9 mouse cellular contexts compared by ENCODE assay signal in the genomic region with DNA sequence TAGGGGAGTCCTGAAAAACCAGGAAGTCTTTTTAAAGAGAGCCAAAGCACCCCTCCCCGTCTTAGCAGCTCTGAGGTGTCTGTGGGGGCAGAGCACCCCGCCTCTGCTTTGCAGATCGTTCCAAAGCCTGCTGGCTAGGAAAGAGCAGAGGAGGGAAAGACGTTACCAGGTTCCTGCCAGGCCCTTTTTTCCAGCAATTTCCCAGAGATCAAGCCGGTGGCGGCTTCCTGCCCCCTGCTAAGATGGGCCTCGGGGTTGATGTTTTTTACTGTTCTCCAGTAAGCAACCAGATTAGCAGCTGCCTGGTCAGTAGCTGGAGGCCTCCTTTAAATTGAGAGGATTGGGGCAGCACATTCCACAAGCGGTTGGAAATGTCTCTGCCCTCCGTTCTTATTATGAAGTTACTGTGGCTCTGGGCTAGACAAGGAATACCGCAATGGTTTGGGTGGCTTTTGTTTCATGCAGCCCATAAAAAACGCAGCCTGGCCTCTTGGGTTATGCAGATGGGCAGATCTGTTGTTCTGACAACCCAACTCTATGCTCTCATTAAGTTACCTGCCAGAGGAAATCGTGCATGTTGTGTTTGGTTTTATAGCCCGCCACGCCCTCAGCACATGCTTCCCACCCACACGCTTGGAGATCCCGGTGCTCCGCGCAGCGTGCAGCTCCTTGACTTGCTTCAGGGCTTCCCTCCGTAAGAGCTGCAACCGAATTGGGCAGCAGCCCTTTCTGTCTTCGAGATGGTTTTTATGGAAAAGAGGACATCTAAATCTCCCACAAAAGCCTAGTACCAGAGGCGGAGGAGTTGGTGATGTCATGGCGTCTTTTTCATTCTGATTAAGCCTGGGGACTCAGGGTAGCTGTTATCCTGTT.
DNase-seq lines count a peak whose midpoint lies in the region; ATAC-seq lines count a peak whose summit lies in the region.
"Had no signal": no experiment of that assay in that cellular context is flagged by ENCODE, and none has a peak within 500 bp of the region (broad histone marks: within the 10 kb centered on the region; RNA-seq: fewer than 3 reads in every experiment).

No protein-coding gene starts in this region.

- H3K4me3 ChIP-seq in forebrain, embryonic 12.5 days (replicated peaks) = no peak overlapping the region

- H3K4me2 ChIP-seq in forebrain, embryonic 12.5 days = peak overlapping the region; percentile 29

- WGBS in forebrain, embryonic 12.5 days = 36% methylated on average over 24 of the region's 24 CpGs

- peaks cover 10% of the 10 kb centered on the region for H3K4me1 ChIP-seq in forebrain, embryonic 12.5 days

- no peak for ATAC-seq in forebrain, embryonic 12.5 days (ENCODE audit: low FRiP score)
- ATAC-seq in CD4-positive, CD25-positive, alpha-beta regulatory T cell, adult 4 months = no peak

- H3K9ac ChIP-seq in forebrain, embryonic 12.5 days = no peak overlapping the region

- peak; percentile 7 for DNase-seq in layer of hippocampus, adult 9-11 months
- DNase-seq in layer of hippocampus, adult 9-10 months (ENCODE audit: low spot score) = no peak
- DNase-seq in left cerebral cortex, adult 8-10 months (ENCODE audit: low spot score in 2 of 2) = peak; percentile 18 to 29
- peak; percentile 43 to 45 for DNase-seq in right cerebral cortex, postnatal 10 days (ENCODE audit: low spot score in 2 of 2)
- DNase-seq in cerebellum, postnatal 14 days = no peak
- no peak for DNase-seq in c-Kit-positive CD71-positive TER-119-positive erythroid progenitor cells, embryonic 14.5 days (ENCODE audit: low spot score)
- DNase-seq: thymus, adult 2 months had no signal

- H3K9me3 ChIP-seq in forebrain, embryonic 12.5 days = no peaks in the 10 kb centered on the region

- no peaks in the 10 kb centered on the region for H3K36me3 ChIP-seq in forebrain, embryonic 12.5 days (replicated peaks)

- peaks cover 10% of the 10 kb centered on the region for H3K27me3 ChIP-seq in forebrain, embryonic 12.5 days

- 0 out of 2 replicates have a peak overlapping the region, but pooled peaks have one; percentile 19 for H3K27ac ChIP-seq in forebrain, embryonic 12.5 days

Comparison
In these comparisons a context has a peak if more than half of its experiments do, and no peak if none do; other contexts are left out.
1. DNase-seq: peak in layer of hippocampus, adult 9-11 months (single experiment), left cerebral cortex, adult 8-10 months (2 of 2) and right cerebral cortex, postnatal 10 days (2 of 2); none in layer of hippocampus, adult 9-10 months (single experiment), cerebellum, postnatal 14 days (0 of 2) and c-Kit-positive CD71-positive TER-119-positive erythroid progenitor cells, embryonic 14.5 days (single experiment).